Mouse (Mus musculus) testis, adult 2 months (tissue): ENCODE results near the gene Klf15. TPM values are rescaled to one million over a fixed set of nuclear protein-coding genes. Genes with fewer than 3 reads are reported as not detected.

Experiments
- H3K27ac ChIP-seq: fragments of 200-500 bp; 2 replicates; pipeline ENCODE4 v1.5.1; 2012; ENCODE audit warnings: low read depth, low read length; ENCODE audit not compliant: control insufficient read depth, insufficient read depth
- H3K27me3 ChIP-seq: fragments of 200-500 bp; 2 replicates; pipeline ENCODE4 v1.6.1; 2012; ENCODE audit warnings: mild to moderate bottlenecking, low read length, moderate library complexity; ENCODE audit not compliant: control insufficient read depth, insufficient read depth
- H3K36me3 ChIP-seq: fragments of 200-500 bp; 2 replicates; pipeline ENCODE4 v1.6.1; 2012; ENCODE audit warnings: mild to moderate bottlenecking, low read length; ENCODE audit not compliant: control insufficient read depth, insufficient read depth
- H3K4me1 ChIP-seq: fragments of 200-500 bp; 2 replicates; pipeline ENCODE4 v1.6.1; 2012; ENCODE audit warnings: low read length; ENCODE audit not compliant: control insufficient read depth, insufficient read depth
- H3K4me3 ChIP-seq: fragments of 200-500 bp; 2 replicates; pipeline ENCODE4 v1.5.1; 2012; ENCODE audit warnings: low read depth, mild to moderate bottlenecking, low read length, moderate library complexity, mixed read lengths; ENCODE audit not compliant: control insufficient read depth
- CTCF ChIP-seq: fragments of 200-500 bp; IDR thresholded peaks from 2 replicates; pipeline ENCODE4 v1.5.1; 2012; ENCODE audit warnings: low read depth, mild to moderate bottlenecking, inconsistent platforms, low read length, moderate library complexity; ENCODE audit not compliant: control insufficient read depth, insufficient read depth, insufficient replicate concordance
- POLR2A ChIP-seq: fragments of 200-500 bp; IDR thresholded peaks from 2 replicates; pipeline ENCODE4 v1.6.1; 2012; ENCODE audit warnings: low read depth, mild to moderate bottlenecking, inconsistent platforms, low read length, moderate library complexity; ENCODE audit not compliant: control insufficient read depth
- polyA plus RNA-seq: library from polyadenylated mRNA; depleted of rRNA; stranded (reverse); fragments of >200 nt; gene quantifications from 2 replicates; pipeline ENCODE4 v1.2.3, GENCODE M21; 2012

Klf15 gene
- polyA plus RNA-seq, 1 experiment: 7.6 TPM

- no peak for TF ChIP-seq CTCF
- TF ChIP-seq POLR2A: no peak
- Histone ChIP-seq H3K36me3 (no peaks in the 10 kb centered on the region), H3K27me3 (no peaks in the 10 kb centered on the region), H3K27ac (no peak overlapping the region), H3K4me1 (no peaks in the 10 kb centered on the region; the same call in 1 of the 2 replicates), H3K4me3 (no peak overlapping the region)
These were observed 14.7 kb downstream of the Klf15 start for GRCm38 (mm10) chr6:90476941-90477518.

- H3K36me3 ChIP-seq: no peaks in the 10 kb centered on the region
- no peak for TF ChIP-seq CTCF
- TF ChIP-seq POLR2A: no peak
- H3K4me1 ChIP-seq: no peaks in the 10 kb centered on the region
- H3K27ac ChIP-seq: no peak overlapping the region
- no peaks in the 10 kb centered on the region for H3K27me3 ChIP-seq
- H3K4me3 ChIP-seq: no peak overlapping the region
These were observed 21.9 kb downstream of the Klf15 start for GRCm38 (mm10) chr6:90484249-90484648.

GRCm38 (mm10) chr6:90484876-90485275, 22.5 kb downstream of the Klf15 start:
- H3K27me3 ChIP-seq: no peaks in the 10 kb centered on the region
- TF ChIP-seq POLR2A: no peak
- TF ChIP-seq CTCF: no peak
- no peaks in the 10 kb centered on the region for H3K4me1 ChIP-seq

GRCm38 (mm10) chr6:90486176-90486921, 24.0 kb downstream of the Klf15 start, which contains the start of gene Aldh1l1:
Aldh1l1 (plus strand) TSS chr6:90486427.
- Histone ChIP-seq H3K27ac (no peak within 1 kb of the TSS), H3K4me3 (no peak within 1 kb of the TSS), H3K36me3 (no peaks in the 10 kb centered on the region), H3K27me3 (no peaks in the 10 kb centered on the region), H3K4me1 (no peaks in the 10 kb centered on the region; the same call in 1 of the 2 replicates)
- TF ChIP-seq POLR2A (no peak), CTCF (no peak)

More at GRCm38 (mm10) chr6:90484876-90485275, 22.5 kb downstream of the Klf15 start:
- Histone ChIP-seq H3K36me3 (no peaks in the 10 kb centered on the region), H3K27ac (no peak overlapping the region), H3K4me3 (no peak overlapping the region)

GRCm38 (mm10) chr6:90487531-90487930, 25.2 kb downstream of the Klf15 start:
- H3K27me3 ChIP-seq: no peaks in the 10 kb centered on the region
- H3K4me1 ChIP-seq: no peaks in the 10 kb centered on the region; the same call in 1 of the 2 replicates
- H3K4me3 ChIP-seq: no peak overlapping the region
- no peak overlapping the region for H3K27ac ChIP-seq
- no peak for TF ChIP-seq CTCF
- no peak for TF ChIP-seq POLR2A
- H3K36me3 ChIP-seq: no peaks in the 10 kb centered on the region

- TF ChIP-seq CTCF: no peak
- TF ChIP-seq POLR2A: no peak
- H3K27ac ChIP-seq: no peak overlapping the region
- no peak overlapping the region for H3K4me3 ChIP-seq
- H3K27me3 ChIP-seq: no peaks in the 10 kb centered on the region
- H3K4me1 ChIP-seq: no peaks in the 10 kb centered on the region; the same call in 1 of the 2 replicates
- H3K36me3 ChIP-seq: no peaks in the 10 kb centered on the region
These were observed 27.2 kb downstream of the Klf15 start for GRCm38 (mm10) chr6:90489532-90489931.

- Histone ChIP-seq H3K4me1 (no peaks in the 10 kb centered on the region; the same call in 1 of the 2 replicates), H3K27ac (no peak overlapping the region), H3K4me3 (no peak overlapping the region), H3K36me3 (no peaks in the 10 kb centered on the region), H3K27me3 (no peaks in the 10 kb centered on the region)
- no peak for TF ChIP-seq CTCF
- TF ChIP-seq POLR2A: no peak
These were observed 28.6 kb downstream of the Klf15 start for GRCm38 (mm10) chr6:90490976-90491375.
